Mouse (Mus musculus) heart, embryonic 16.5 days (tissue): ENCODE data around the gene Gm6096. TPM values are rescaled to one million over a fixed set of nuclear protein-coding genes. Genes with fewer than 3 reads are reported as not detected.

Experiments
- ATAC-seq: fragments of 200-750 bp; cut with Nextera tagmentation; replicated peaks from 2 replicates; pipeline ENCODE4 v1.8.0; 2017; ENCODE audit warnings: moderate number of reproducible peaks; ENCODE audit not compliant: insufficient read depth, low FRiP score; ENCODE audit errors: extremely low read depth
- H3K27ac ChIP-seq: fragments of 300-500 bp; sonication (generic); 2 replicates; pipeline ENCODE4 v1.5.1; 2014; ENCODE audit warnings: mild to moderate bottlenecking, low read length, control low read depth, moderate library complexity
- H3K27me3 ChIP-seq: fragments of 300-500 bp; sonication (generic); 2 replicates; pipeline ENCODE4 v1.6.1; 2014; ENCODE audit warnings: low read length, mixed read lengths; ENCODE audit not compliant: control insufficient read depth, insufficient read depth
- H3K36me3 ChIP-seq: fragments of 300-500 bp; sonication (generic); 2 replicates; pipeline ENCODE4 v1.6.1; 2014; ENCODE audit not compliant: control insufficient read depth, insufficient read depth
- H3K4me1 ChIP-seq: fragments of 300-500 bp; sonication (generic); 2 replicates; pipeline ENCODE4 v1.6.1; 2014; ENCODE audit warnings: low read length, mixed read lengths; ENCODE audit not compliant: control insufficient read depth, insufficient read depth
- H3K4me2 ChIP-seq: fragments of 300-500 bp; sonication (generic); 2 replicates; pipeline ENCODE4 v1.6.1; 2014; ENCODE audit warnings: low read depth, mild to moderate bottlenecking, control low read depth, low read length
- H3K4me3 ChIP-seq: fragments of 300-500 bp; sonication (generic); 2 replicates; pipeline ENCODE4 v1.5.1; 2014; ENCODE audit warnings: mild to moderate bottlenecking, control low read depth, low read length
- H3K9ac ChIP-seq: fragments of 300-500 bp; sonication (generic); 2 replicates; pipeline ENCODE4 v1.6.1; 2014; ENCODE audit warnings: low read length, control low read depth
- H3K9me3 ChIP-seq: fragments of 300-500 bp; sonication (generic); replicated peaks from 2 replicates; pipeline ENCODE4 v1.6.1; 2016; ENCODE audit warnings: low read length; ENCODE audit not compliant: control insufficient read depth
- WGBS: fragments of 180-500 bp; shearing (Covaris S2); extraction: QIAGEN DNeasy Blood & Tissue Kit; methylation state at CpG from one replicate; pipeline ENCODE4 v1.1.7; 2014; 5-methylcytosine and 5-hydroxymethylcytosine counted together
- polyA plus RNA-seq: library from polyadenylated mRNA; unstranded; fragments of >200 nt; fragmentation: Nextera tagmentation; extraction: Ambion mirVana; gene quantifications from 2 replicates; pipeline ENCODE4 v1.2.1, GENCODE M21; 2015

Gene Gm6096
- polyA plus RNA-seq, 1 experiment from 2014 or later: 0.42 TPM

- H3K4me3 ChIP-seq: peak overlapping the region; percentile 62
- peaks cover 16% of the 10 kb centered on the region for H3K36me3 ChIP-seq
- peak overlapping the region; percentile 81 for H3K9ac ChIP-seq
- peak overlapping the region; percentile 98 for H3K27ac ChIP-seq
- peak overlapping the region; percentile 82 for H3K4me2 ChIP-seq
- ATAC-seq: no peak
- no peaks in the 10 kb centered on the region for H3K9me3 ChIP-seq
- 36% methylated on average over 7 of the region's 7 CpGs for WGBS
- H3K4me1 ChIP-seq: peaks cover 28% of the 10 kb centered on the region
- H3K27me3 ChIP-seq: no peaks in the 10 kb centered on the region
Measured at GRCm38 (mm10) chr7:34232785-34233725, 17.8 kb upstream of the Gm6096 start.

GRCm38 (mm10) chr7:34233909-34234609 lies 16.8 kb upstream of the Gm6096 start:
- no peaks in the 10 kb centered on the region for H3K9me3 ChIP-seq
- peak overlapping the region; percentile 62 for H3K4me3 ChIP-seq
- peak overlapping the region; percentile 81 for H3K9ac ChIP-seq
- H3K36me3 ChIP-seq: peaks cover 21% of the 10 kb centered on the region
- H3K4me1 ChIP-seq: peaks cover 19% of the 10 kb centered on the region
- H3K27ac ChIP-seq: peak overlapping the region; percentile 98
- peak; percentile 89 for ATAC-seq
- WGBS: under 1% methylated on average over 46 of the region's 46 CpGs
- no peaks in the 10 kb centered on the region for H3K27me3 ChIP-seq
- H3K4me2 ChIP-seq: peak overlapping the region; percentile 82

GRCm38 (mm10) chr7:34234610-34235561 lies 16.0 kb upstream of the Gm6096 start:
- Histone ChIP-seq H3K4me2 (peak overlapping the region; percentile 82), H3K4me3 (peak overlapping the region; percentile 62), H3K36me3 (peaks cover 29% of the 10 kb centered on the region), H3K9ac (peak overlapping the region; percentile 65), H3K27me3 (no peaks in the 10 kb centered on the region), H3K9me3 (no peaks in the 10 kb centered on the region), H3K4me1 (peaks cover 17% of the 10 kb centered on the region), H3K27ac (peak overlapping the region; percentile 98)
- no peak for ATAC-seq
- WGBS: 1% methylated on average over 17 of the region's 17 CpGs

GRCm38 (mm10) chr7:34235602-34236001 lies 15.2 kb upstream of the Gm6096 start:
- ATAC-seq: no peak
- H3K4me2 ChIP-seq: no peak overlapping the region
- no peak overlapping the region for H3K9ac ChIP-seq
- H3K36me3 ChIP-seq: peaks cover 34% of the 10 kb centered on the region
- no peaks in the 10 kb centered on the region for H3K27me3 ChIP-seq
- no peaks in the 10 kb centered on the region for H3K9me3 ChIP-seq
- peaks cover 15% of the 10 kb centered on the region for H3K4me1 ChIP-seq
- no peak overlapping the region for H3K4me3 ChIP-seq
- 93% methylated on average over 5 of the region's 5 CpGs for whole genome bisulfite sequencing
- H3K27ac ChIP-seq: no peak overlapping the region

- H3K36me3 ChIP-seq: peaks cover 40% of the 10 kb centered on the region
- no peak for ATAC-seq
- no peak overlapping the region for H3K9ac ChIP-seq
- WGBS: 90% methylated on average over 5 of the region's 5 CpGs
- H3K4me1 ChIP-seq: peaks cover 7% of the 10 kb centered on the region
- no peak overlapping the region for H3K27ac ChIP-seq
- H3K9me3 ChIP-seq: no peaks in the 10 kb centered on the region
- no peaks in the 10 kb centered on the region for H3K27me3 ChIP-seq
- H3K4me3 ChIP-seq: no peak overlapping the region
- no peak overlapping the region for H3K4me2 ChIP-seq
Measured at GRCm38 (mm10) chr7:34238086-34238485, 12.8 kb upstream of the Gm6096 start.

GRCm38 (mm10) chr7:34242176-34242575 lies 8.7 kb upstream of the Gm6096 start:
- no peak for ATAC-seq
- Histone ChIP-seq H3K9me3 (no peaks in the 10 kb centered on the region), H3K27me3 (no peaks in the 10 kb centered on the region), H3K4me1 (no peaks in the 10 kb centered on the region), H3K9ac (no peak overlapping the region), H3K36me3 (peaks cover 50% of the 10 kb centered on the region), H3K4me3 (no peak overlapping the region), H3K4me2 (no peak overlapping the region), H3K27ac (no peak overlapping the region)
- 93% methylated on average over 11 of the region's 11 CpGs for WGBS

GRCm38 (mm10) chr7:34246870-34247499 lies 3.9 kb upstream of the Gm6096 start:
- 89% methylated on average over 3 of the region's 3 CpGs for WGBS
- ATAC-seq: no peak
- no peaks in the 10 kb centered on the region for H3K4me1 ChIP-seq
- no peak overlapping the region for H3K27ac ChIP-seq
- no peaks in the 10 kb centered on the region for H3K9me3 ChIP-seq
- no peak overlapping the region for H3K4me3 ChIP-seq
- H3K4me2 ChIP-seq: no peak overlapping the region
- H3K27me3 ChIP-seq: no peaks in the 10 kb centered on the region
- no peak overlapping the region for H3K9ac ChIP-seq
- peaks cover 32% of the 10 kb centered on the region for H3K36me3 ChIP-seq

GRCm38 (mm10) chr7:34252030-34252429 lies 1.2 kb downstream of the Gm6096 start:
- no peak for ATAC-seq
- no peak overlapping the region for H3K4me3 ChIP-seq
- no peaks in the 10 kb centered on the region for H3K9me3 ChIP-seq
- peaks cover 37% of the 10 kb centered on the region for H3K36me3 ChIP-seq
- H3K27me3 ChIP-seq: no peaks in the 10 kb centered on the region
- WGBS: 69% methylated on average over 2 of the region's 2 CpGs
- no peaks in the 10 kb centered on the region for H3K4me1 ChIP-seq
- H3K4me2 ChIP-seq: no peak overlapping the region
- H3K9ac ChIP-seq: no peak overlapping the region
- H3K27ac ChIP-seq: no peak overlapping the region
